Mouse (Mus musculus) erythroblast, embryonic 14.5 days (primary cell): Measurements from ENCODE around the gene Rab5b.

Experiments used
- GATA1 ChIP-seq: IDR thresholded peaks from 2 replicates; pipeline ENCODE4 v1.6.1; 2012; ENCODE audit warnings: low read length, inconsistent platforms, mixed read lengths
- TAL1 ChIP-seq: IDR thresholded peaks from 3 replicates; pipeline ENCODE4 v1.6.1; 2012; ENCODE audit warnings: low read length, inconsistent platforms, mixed read lengths

DNA sequence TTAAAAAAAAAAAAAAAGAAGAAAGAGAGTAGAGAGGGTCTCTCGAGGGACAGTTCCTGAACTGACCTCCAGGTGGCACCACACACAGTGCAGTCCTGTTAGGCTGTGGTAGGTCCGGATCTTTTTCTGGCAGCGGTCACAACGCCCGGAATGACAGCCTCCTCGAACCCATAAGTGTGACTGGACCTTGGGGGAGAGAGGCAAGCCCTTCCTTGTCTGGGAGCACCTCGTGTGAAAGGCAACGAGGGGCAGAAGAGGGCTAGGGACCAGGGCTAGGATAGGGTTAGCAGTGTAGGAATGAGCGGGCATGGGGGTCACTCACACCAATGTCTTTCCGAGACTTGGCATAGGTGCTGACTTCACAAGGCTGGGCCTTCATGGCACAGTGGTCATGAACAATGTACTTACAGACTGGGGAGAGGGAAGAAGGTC is 35.0 kb upstream of the Rab5b start:
- no peak for TF ChIP-seq GATA1
- no peak for TF ChIP-seq TAL1
